Mouse (Mus musculus) brain, adult 2 months (tissue): ENCODE results near the gene Klrb1f.
"Not testable (repeated sequence)": the region's sequence is repeated elsewhere in the genome, so short reads cannot be mapped to it uniquely, and the experiment has no call there.

Source experiments
- DNase-seq: peaks from one replicate; pipeline ENCODE4 v3.0.0; 2011; ENCODE audit warnings: low read depth, low spot score

The Klrb1f gene

GRCm38 (mm10) chr6:129048857-129049473 lies 3.3 kb downstream of the Klrb1f start:
- DNase-seq: peak; percentile 26

- no peak for DNase-seq
These were observed 4.0 kb downstream of the Klrb1f start for GRCm38 (mm10) chr6:129049596-129050251.

- DNase-seq: no peak
These were observed 5.4 kb downstream of the Klrb1f start for GRCm38 (mm10) chr6:129051086-129051485.

- peak; percentile 22 for DNase-seq
These were observed 6.0 kb downstream of the Klrb1f start for GRCm38 (mm10) chr6:129051731-129052130.

GRCm38 (mm10) chr6:129056237-129056636 lies 10.5 kb downstream of the Klrb1f start:
- DNase-seq: no peak

GRCm38 (mm10) chr6:129058013-129058412 lies 12.3 kb downstream of the Klrb1f start:
- DNase-seq: no peak

- DNase-seq: peak; percentile 48
These were observed 19.7 kb downstream of the Klrb1f start for GRCm38 (mm10) chr6:129065407-129065806.

- DNase-seq: no peak
These were observed 20.2 kb downstream of the Klrb1f start for GRCm38 (mm10) chr6:129065857-129066256.

- no peak for DNase-seq
These were observed 20.8 kb downstream of the Klrb1f start for GRCm38 (mm10) chr6:129066530-129066929.

- DNase-seq: peak; percentile 36
These were observed 21.3 kb downstream of the Klrb1f start for GRCm38 (mm10) chr6:129066986-129067385.

- no peak for DNase-seq
These were observed 39.4 kb downstream of the Klrb1f start for GRCm38 (mm10) chr6:129085098-129085497.

- not testable (repeated sequence) for DNase-seq
These were observed 40.3 kb downstream of the Klrb1f start for GRCm38 (mm10) chr6:129086031-129086430.

- DNase-seq: peak; percentile 16
These were observed 42.5 kb downstream of the Klrb1f start for GRCm38 (mm10) chr6:129088161-129088560.

GRCm38 (mm10) chr6:129088596-129088995 lies 42.9 kb downstream of the Klrb1f start:
- DNase-seq: not testable (repeated sequence)

GRCm38 (mm10) chr6:129095166-129095565 lies 49.5 kb downstream of the Klrb1f start:
- peak; percentile 44 for DNase-seq

- no peak for DNase-seq
These were observed 52.2 kb downstream of the Klrb1f start for GRCm38 (mm10) chr6:129097929-129098328.

- not testable (repeated sequence) for DNase-seq
These were observed 55.1 kb downstream of the Klrb1f start, which contains the start of gene Clec2e for GRCm38 (mm10) chr6:129100794-129101193. Clec2e (minus strand) TSS chr6:129100913.

GRCm38 (mm10) chr6:129101604-129102003 lies 55.9 kb downstream of the Klrb1f start:
- DNase-seq: no peak

GRCm38 (mm10) chr6:129102858-129103555 lies 57.3 kb downstream of the Klrb1f start:
- no peak for DNase-seq
